11 mouse cellular contexts compared by ENCODE assay signal in genomic region chr2:37869628-37870027, GRCm38 (mm10).
DNase-seq lines count a peak whose midpoint lies in the region; ATAC-seq lines count a peak whose summit lies in the region.
"Had no signal": no experiment of that assay in that cellular context is flagged by ENCODE, and none has a peak within 500 bp of the region (broad histone marks: within the 10 kb centered on the region; RNA-seq: fewer than 3 reads in every experiment).

No protein-coding gene starts in this region.

- peak; percentile 70 to 79 for DNase-seq in cerebellum, postnatal 10 days
- no peak for DNase-seq in cerebellum, postnatal 36 days
- DNase-seq in embryo, embryonic 11 days, result peak; percentile 57
- DNase-seq in lung, postnatal 4 days, result no peak
- no peak for DNase-seq in urinary bladder, postnatal 4 days (ENCODE audit: low spot score in 2 of 2)
- no peak for DNase-seq in gastrocnemius, postnatal 25 days
- DNase-seq: kidney, adult 11 months; lung, embryonic 14.5 days had no signal

- ATAC-seq in hindbrain, embryonic 15.5 days (ENCODE audit: low FRiP score, low read depth), result peak; percentile 73
- peak; percentile 62 for ATAC-seq in midbrain, embryonic 15.5 days (replicated peaks)

- H3K27ac ChIP-seq in hindbrain, embryonic 15.5 days (replicated peaks), result no peak overlapping the region
- H3K27ac ChIP-seq in midbrain, embryonic 15.5 days, result 0 out of 2 replicates have a peak overlapping the region, but pooled peaks have one; percentile 37
- H3K27ac ChIP-seq: embryonic facial prominence, embryonic 15.5 days had no signal

- no peaks in the 10 kb centered on the region for H3K9me3 ChIP-seq in hindbrain, embryonic 15.5 days
- no peaks in the 10 kb centered on the region for H3K9me3 ChIP-seq in midbrain, embryonic 15.5 days
- H3K9me3 ChIP-seq: embryonic facial prominence, embryonic 15.5 days had no signal

- no peak overlapping the region for H3K4me2 ChIP-seq in hindbrain, embryonic 15.5 days
- no peak overlapping the region for H3K4me2 ChIP-seq in midbrain, embryonic 15.5 days
- H3K4me2 ChIP-seq: embryonic facial prominence, embryonic 15.5 days; lung, embryonic 14.5 days had no signal

- 30% methylated on average over 6 of the region's 6 CpGs for WGBS in hindbrain, embryonic 15.5 days
- WGBS in midbrain, embryonic 15.5 days, result 35% methylated on average over 6 of the region's 6 CpGs

- no peak overlapping the region for H3K9ac ChIP-seq in hindbrain, embryonic 15.5 days
- H3K9ac ChIP-seq in midbrain, embryonic 15.5 days, result no peak overlapping the region
- H3K9ac ChIP-seq: embryonic facial prominence, embryonic 15.5 days; lung, embryonic 14.5 days had no signal

- H3K36me3 ChIP-seq in hindbrain, embryonic 15.5 days, result no peaks in the 10 kb centered on the region
- H3K36me3 ChIP-seq in midbrain, embryonic 15.5 days (replicated peaks), result no peaks in the 10 kb centered on the region
- H3K36me3 ChIP-seq: embryonic facial prominence, embryonic 15.5 days had no signal

- peaks cover 5% of the 10 kb centered on the region; the same call in 1 of the 2 replicates for H3K4me1 ChIP-seq in hindbrain, embryonic 15.5 days (replicated peaks)
- peaks cover 6% of the 10 kb centered on the region for H3K4me1 ChIP-seq in midbrain, embryonic 15.5 days

- H3K4me3 ChIP-seq in hindbrain, embryonic 15.5 days, result no peak overlapping the region
- H3K4me3 ChIP-seq in midbrain, embryonic 15.5 days, result no peak overlapping the region
- H3K4me3 ChIP-seq: embryonic facial prominence, embryonic 15.5 days had no signal

- no peaks in the 10 kb centered on the region for H3K27me3 ChIP-seq in hindbrain, embryonic 15.5 days
- no peaks in the 10 kb centered on the region for H3K27me3 ChIP-seq in midbrain, embryonic 15.5 days (replicated peaks)
- H3K27me3 ChIP-seq: embryonic facial prominence, embryonic 15.5 days had no signal

Comparison
In these comparisons a context has a peak if more than half of its experiments do, and no peak if none do; other contexts are left out.
1. DNase-seq: peak in cerebellum, postnatal 10 days (2 of 2) and embryo, embryonic 11 days (single experiment); none in cerebellum, postnatal 36 days (0 of 2), lung, postnatal 4 days (0 of 2), urinary bladder, postnatal 4 days (0 of 2) and gastrocnemius, postnatal 25 days (single experiment).